Mouse (Mus musculus): ENCODE measurements around the gene Ugt1a6b. TPM values are rescaled to one million over a fixed set of nuclear protein-coding genes. Genes with fewer than 3 reads are reported as not detected.
"Not testable (repeated sequence)": the region's sequence is repeated elsewhere in the genome, so short reads cannot be mapped to it uniquely, and the experiment has no call there.

Gene Ugt1a6b
- total RNA-seq (2021), result 1 to 10 TPM in 1 of 2 experiments, under 1 TPM in 1; 0.49 to 2.1 TPM
- long read RNA-seq, experiment 1, result 0 reads
- long read RNA-seq, experiment 2, result 0 reads

- not testable (repeated sequence) for DNase-seq
These were observed at the start of gene Ugt1a6b for GRCm38 (mm10) chr1:88103019-88103418. Gene Ugt1a6b, plus strand, starts transcription at chr1:88103252.

GRCm38 (mm10) chr1:88055088-88055487 is 48.0 kb upstream of the Ugt1a6b start, which contains the start of gene Ugt1a10:
Gene Ugt1a10, plus strand, starts transcription at chr1:88055388.
- no peak for DNase-seq

GRCm38 (mm10) chr1:88066472-88067102 is 36.5 kb upstream of the Ugt1a6b start:
- DNase-seq, result not testable (repeated sequence)

- no peak for DNase-seq
These were observed 32.6 kb upstream of the Ugt1a6b start, which contains the start of gene Ugt1a9 for GRCm38 (mm10) chr1:88070495-88070894. Gene Ugt1a9, plus strand, starts transcription at chr1:88070800.

- no peak for DNase-seq
These were observed 32.1 kb upstream of the Ugt1a6b start for GRCm38 (mm10) chr1:88070902-88071301.

- no peak for DNase-seq
These were observed 28.6 kb upstream of the Ugt1a6b start for GRCm38 (mm10) chr1:88074471-88074870.

GRCm38 (mm10) chr1:88077128-88077527 is 25.9 kb upstream of the Ugt1a6b start:
- no peak for DNase-seq

- DNase-seq, result no peak
These were observed 21.4 kb upstream of the Ugt1a6b start for GRCm38 (mm10) chr1:88081670-88082069.

- no peak for DNase-seq
These were observed 16.9 kb upstream of the Ugt1a6b start for GRCm38 (mm10) chr1:88086125-88086524.

GRCm38 (mm10) chr1:88087513-88087912 is 15.5 kb upstream of the Ugt1a6b start, which contains the start of gene Ugt1a8:
Gene Ugt1a8, plus strand, starts transcription at chr1:88087813.
- no peak for DNase-seq

GRCm38 (mm10) chr1:88092341-88092740 is 10.7 kb upstream of the Ugt1a6b start:
- no peak for DNase-seq

GRCm38 (mm10) chr1:88094270-88094676 is 8.8 kb upstream of the Ugt1a6b start:
- not testable (repeated sequence) for DNase-seq

- DNase-seq, result no peak
These were observed 8.0 kb upstream of the Ugt1a6b start, which contains the start of gene Ugt1a7c for GRCm38 (mm10) chr1:88094941-88095492. Gene Ugt1a7c, plus strand, starts transcription at chr1:88095062.

- not testable (repeated sequence) for DNase-seq
These were observed 4.5 kb upstream of the Ugt1a6b start for GRCm38 (mm10) chr1:88098546-88098945.

- not testable (repeated sequence) for DNase-seq
These were observed 3.4 kb upstream of the Ugt1a6b start for GRCm38 (mm10) chr1:88099691-88100090.

- not testable (repeated sequence) for DNase-seq
These were observed 831 bp downstream of the Ugt1a6b start for GRCm38 (mm10) chr1:88103697-88104468.

GRCm38 (mm10) chr1:88104667-88105430 is 1.8 kb downstream of the Ugt1a6b start:
- no peak for DNase-seq

GRCm38 (mm10) chr1:88105656-88106055 is 2.6 kb downstream of the Ugt1a6b start:
- DNase-seq, result no peak

GRCm38 (mm10) chr1:88109027-88109557 is 6.0 kb downstream of the Ugt1a6b start:
- not testable (repeated sequence) for DNase-seq

GRCm38 (mm10) chr1:88109604-88110003 is 6.6 kb downstream of the Ugt1a6b start:
- DNase-seq, result not testable (repeated sequence)

GRCm38 (mm10) chr1:88112769-88113168 is 9.7 kb downstream of the Ugt1a6b start:
- DNase-seq, result not testable (repeated sequence)

GRCm38 (mm10) chr1:88120550-88120949 is 17.5 kb downstream of the Ugt1a6b start:
- DNase-seq, result not testable (repeated sequence)
